In genomic region chr9:44080953-44081352, GRCm38 (mm10) we compare ENCODE assay signal across 11 mouse cellular contexts. TPM values are rescaled to one million over a fixed set of nuclear protein-coding genes. Genes with fewer than 3 reads are reported as not detected.
DNase-seq lines count a peak whose midpoint lies in the region; ATAC-seq and TF ChIP-seq lines count a peak whose summit lies in the region.
"Had no signal": no experiment of that assay in that cellular context is flagged by ENCODE, and none has a peak within 500 bp of the region (broad histone marks: within the 10 kb centered on the region; RNA-seq: fewer than 3 reads in every experiment).

No protein-coding gene starts in this region.

- TF ChIP-seq CTCF in layer of hippocampus, adult 2 months (conservative IDR thresholded peaks at IDR 0.05) = no peak

- H3K4me3 ChIP-seq in layer of hippocampus, adult 2 months = no peak overlapping the region

- peak overlapping the region; percentile 87 for H3K27ac ChIP-seq in layer of hippocampus, adult 2 months

- DNase-seq in cerebellum, adult 11 months = peak; percentile 43
- DNase-seq in cerebellum, postnatal 10 days = no peak
- peak in 1 of 2 experiments; percentile 60 for DNase-seq in layer of hippocampus, adult 2 months (ENCODE audit: low spot score in 2 of 2)
- no peak for DNase-seq in layer of hippocampus, adult 8-10 months (ENCODE audit: low spot score in 2 of 2)
- DNase-seq in brain, adult 2 months (ENCODE audit: low read depth, low spot score) = peak; percentile 82
- DNase-seq in kidney, postnatal 10 days = peak; percentile 65
- no peak for DNase-seq in spleen, postnatal 14 days (ENCODE audit: low spot score in 2 of 2)
- DNase-seq: lung, adult 2 months had no signal

- no peak for ATAC-seq in erythroid progenitor cell, adult 5-6 weeks (replicated peaks; ENCODE audit: low FRiP score, poor library complexity, severe bottlenecking)

RNA-seq across cellular contexts. Expression of gene Usp2, which starts 14.1 kb away (rescaled TPM):
- 10 to 100 TPM; 79.2 to 82.4 TPM for total RNA-seq in layer of hippocampus, adult 2 months (2021)
- total RNA-seq in layer of hippocampus, adult 8-10 months (2022) = 100 to 1,000 TPM in 1 of 4 experiments, 10 to 100 TPM in 3; 82.1 to 101 (median 90.9) TPM
- not detected in 2 replicates for total RNA-seq in erythroid progenitor cell, adult 5-6 weeks (2015; ENCODE audit: low replicate concordance)
- 1.8 TPM in 1 of 2 replicates, not detected in the other for total RNA-seq in erythroid progenitor cell, adult 5-6 weeks (2017; ENCODE audit: low replicate concordance)

RNA-seq across cellular contexts. Expression of gene Mfrp, which starts 20.6 kb away (rescaled TPM):
- 1 to 10 TPM in 1 of 2 experiments, not detected in 1; 1.3 TPM for total RNA-seq in layer of hippocampus, adult 2 months (2021)
- 1 to 10 TPM in 2 of 4 experiments, under 1 TPM in 2; 0.33 to 1.4 (median 0.95) TPM for total RNA-seq in layer of hippocampus, adult 8-10 months (2022)
- not detected in 2 replicates for total RNA-seq in erythroid progenitor cell, adult 5-6 weeks (2015; ENCODE audit: low replicate concordance)
- not detected in 2 replicates for total RNA-seq in erythroid progenitor cell, adult 5-6 weeks (2017; ENCODE audit: low replicate concordance)
- total RNA-seq: heart, postnatal 10 days had no signal

RNA-seq across cellular contexts. Expression of gene C1qtnf5, which starts 26.1 kb away (rescaled TPM):
- 10 to 100 TPM; 12.3 to 14.4 TPM for total RNA-seq in layer of hippocampus, adult 2 months (2021)
- 10 to 100 TPM; 14.6 to 23.4 (median 18.8) TPM for total RNA-seq in layer of hippocampus, adult 8-10 months (2022)
- total RNA-seq in erythroid progenitor cell, adult 5-6 weeks (2015; ENCODE audit: low replicate concordance) = not detected in 2 replicates
- 1.4 TPM in 1 of 2 replicates, not detected in the other for total RNA-seq in erythroid progenitor cell, adult 5-6 weeks (2017; ENCODE audit: low replicate concordance)

RNA-seq across cellular contexts. Expression of gene Gm49380, which starts 32.3 kb away (rescaled TPM):
- total RNA-seq in layer of hippocampus, adult 2 months (2021) = under 1 TPM; 0.27 to 0.38 TPM
- total RNA-seq in layer of hippocampus, adult 8-10 months (2022) = 1 to 10 TPM in 1 of 4 experiments, under 1 TPM in 3; 0.43 to 1.1 (median 0.58) TPM
- total RNA-seq in erythroid progenitor cell, adult 5-6 weeks (2015; ENCODE audit: low replicate concordance) = not detected in 2 replicates
- total RNA-seq in erythroid progenitor cell, adult 5-6 weeks (2017; ENCODE audit: low replicate concordance) = 1.4 TPM in 1 of 2 replicates, not detected in the other
- total RNA-seq: left cerebral cortex, postnatal 10 days had no signal

RNA-seq across cellular contexts. Expression of gene Rnf26, which starts 32.4 kb away (rescaled TPM):
- total RNA-seq in layer of hippocampus, adult 2 months (2021) = 10 to 100 TPM; 29.2 to 30.7 TPM
- 10 to 100 TPM; 27.2 to 31.7 (median 28.4) TPM for total RNA-seq in layer of hippocampus, adult 8-10 months (2022)
- total RNA-seq in erythroid progenitor cell, adult 5-6 weeks (2015; ENCODE audit: low replicate concordance) = 83.4 and 94.4 TPM in 2 replicates
- 43.9 and 53.3 TPM in 2 replicates for total RNA-seq in erythroid progenitor cell, adult 5-6 weeks (2017; ENCODE audit: low replicate concordance)

Comparison
In these comparisons a context has a peak if more than half of its experiments do, and no peak if none do; other contexts are left out.
1. DNase-seq: peak in cerebellum, adult 11 months (single experiment), brain, adult 2 months (single experiment) and kidney, postnatal 10 days (single experiment); none in cerebellum, postnatal 10 days (0 of 2), layer of hippocampus, adult 8-10 months (0 of 2) and spleen, postnatal 14 days (0 of 2).
2. RNA of gene Usp2, which starts 14.1 kb away (total RNA-seq): 82.1 to 101 TPM in layer of hippocampus, adult 8-10 months and 79.2 to 82.4 TPM in layer of hippocampus, adult 2 months; 1.8 TPM in erythroid progenitor cell, adult 5-6 weeks; every median in the first group is over 10 times any median in the second.
3. RNA of gene C1qtnf5, which starts 26.1 kb away (total RNA-seq): 14.6 to 23.4 TPM in layer of hippocampus, adult 8-10 months and 12.3 to 14.4 TPM in layer of hippocampus, adult 2 months; 1.4 TPM in erythroid progenitor cell, adult 5-6 weeks; every median in the first group is over 4 times any median in the second.